Mouse (Mus musculus): ENCODE results near the gene Zfp575. TPM values are rescaled to one million over a fixed set of nuclear protein-coding genes. Genes with fewer than 3 reads are reported as not detected.

Zfp575 gene
- polyA plus RNA-seq, 1 experiment from 2014 or later, result 8.4 TPM

DNA sequence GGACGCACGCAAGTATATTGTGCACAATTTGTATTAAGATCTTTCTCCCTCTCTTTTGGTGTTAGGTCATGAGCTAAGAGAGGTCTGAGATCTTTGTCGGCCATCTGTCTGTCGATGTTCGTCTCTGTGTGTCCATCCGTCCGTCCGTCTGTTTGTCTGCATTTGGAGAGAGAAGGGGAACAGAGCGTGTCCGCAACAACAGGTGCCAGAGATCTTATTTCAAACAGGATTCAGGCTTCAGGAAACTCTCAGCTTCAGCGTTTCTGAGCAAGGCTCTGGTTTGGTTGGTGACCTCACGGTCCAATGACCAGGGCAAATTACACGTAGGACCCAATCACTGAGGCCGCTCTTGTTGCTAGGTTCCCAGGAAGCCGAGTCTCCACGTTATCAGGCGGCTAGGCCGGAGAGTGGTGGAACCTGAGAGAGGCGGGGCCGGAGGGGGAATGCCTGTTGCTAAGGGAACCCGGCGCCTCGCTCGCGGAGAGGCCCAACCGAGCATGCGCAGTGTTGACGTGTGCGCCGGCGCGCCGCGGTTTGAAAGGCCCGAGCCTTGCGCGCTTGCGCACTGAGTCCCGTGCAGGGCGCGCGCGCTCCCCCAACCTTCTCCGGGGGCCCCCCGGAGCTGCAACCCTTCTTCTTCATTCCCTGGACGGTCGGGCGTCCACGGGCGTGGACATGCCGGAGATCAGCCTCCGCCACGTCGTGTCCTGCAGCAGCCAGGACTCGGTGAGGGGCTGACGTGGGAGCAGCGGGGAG is 40.6 kb downstream of the Zfp575 start:
- ATAC-seq (ENCODE audit: low read depth), result peak; percentile 97
- Histone ChIP-seq H3K9me3 (no peaks in the 10 kb centered on the region), H3K4me2 (peak overlapping the region; percentile 69), H3K36me3 (peaks cover 31% of the 10 kb centered on the region), H3K4me3 (peak overlapping the region; percentile 84), H3K9ac (peak overlapping the region; percentile 89), H3K27ac (replicated peaks) (peak overlapping the region; percentile 64), H3K27me3 (no peaks in the 10 kb centered on the region), H3K4me1 (replicated peaks) (peaks cover 15% of the 10 kb centered on the region)
- 1% methylated on average over 57 of the region's 57 CpGs for WGBS

DNA sequence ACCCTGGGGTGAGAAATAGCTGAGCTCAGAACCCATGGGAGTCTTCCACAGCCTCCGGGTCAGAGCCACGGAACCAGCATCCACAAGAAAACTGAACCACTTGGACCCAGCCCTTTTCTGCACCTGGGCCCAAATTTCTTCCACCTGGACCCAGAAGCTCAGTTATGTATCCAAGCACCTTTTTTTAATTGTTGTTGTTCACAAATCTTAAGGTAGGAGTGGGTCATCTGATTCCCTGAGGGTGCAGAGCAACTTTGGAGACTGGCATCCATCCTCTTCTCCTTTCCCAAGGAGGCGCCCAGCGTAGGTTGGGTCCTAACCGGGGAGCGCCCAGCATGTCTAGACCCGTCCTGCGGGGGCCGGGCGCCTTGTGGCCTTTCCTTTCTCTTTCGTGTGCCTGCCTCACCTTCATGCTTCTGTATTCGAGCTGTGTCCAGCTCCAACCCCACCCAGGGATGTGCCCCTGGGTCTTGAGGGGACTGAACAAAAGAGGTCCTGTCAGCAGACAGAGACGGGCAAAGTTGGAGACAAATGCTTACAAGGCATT is 41.3 kb downstream of the Zfp575 start, which contains the start of the genes Pinlyp and Xrcc1:
Gene Pinlyp, minus strand, starts transcription at position 51 of the 547 bp plus-strand sequence.
Gene Xrcc1, plus strand, starts transcription at position 222 of the 547 bp plus-strand sequence.
- Histone ChIP-seq H3K4me3 (peak within 1 kb of the TSS; percentile 84), H3K9me3 (no peaks in the 10 kb centered on the region), H3K4me2 (peak within 1 kb of the TSS; percentile 69), H3K4me1 (replicated peaks) (peaks cover 15% of the 10 kb centered on the region), H3K36me3 (peaks cover 26% of the 10 kb centered on the region), H3K9ac (peak within 1 kb of the TSS; percentile 89), H3K27me3 (no peaks in the 10 kb centered on the region), H3K27ac (replicated peaks) (peak within 1 kb of the TSS; percentile 64)
- peak; percentile 19 for ATAC-seq (ENCODE audit: low read depth)
- 42% methylated on average over 13 of the region's 13 CpGs for WGBS

- H3K4me1 ChIP-seq (replicated peaks), result peaks cover 15% of the 10 kb centered on the region
- 80% methylated on average over 2 of the region's 2 CpGs for WGBS
- peaks cover 11% of the 10 kb centered on the region; the same call in 1 of the 2 replicates for H3K36me3 ChIP-seq
- H3K4me2 ChIP-seq, result no peak overlapping the region
- no peaks in the 10 kb centered on the region for H3K27me3 ChIP-seq
- H3K27ac ChIP-seq (replicated peaks), result no peak overlapping the region
- H3K9ac ChIP-seq, result no peak overlapping the region
- H3K9me3 ChIP-seq, result no peaks in the 10 kb centered on the region
- H3K4me3 ChIP-seq, result no peak overlapping the region
- ATAC-seq (ENCODE audit: low read depth), result no peak
Observed at GRCm38 (mm10) chr7:24544506-24544905, 42.9 kb downstream of the Zfp575 start.

DNA sequence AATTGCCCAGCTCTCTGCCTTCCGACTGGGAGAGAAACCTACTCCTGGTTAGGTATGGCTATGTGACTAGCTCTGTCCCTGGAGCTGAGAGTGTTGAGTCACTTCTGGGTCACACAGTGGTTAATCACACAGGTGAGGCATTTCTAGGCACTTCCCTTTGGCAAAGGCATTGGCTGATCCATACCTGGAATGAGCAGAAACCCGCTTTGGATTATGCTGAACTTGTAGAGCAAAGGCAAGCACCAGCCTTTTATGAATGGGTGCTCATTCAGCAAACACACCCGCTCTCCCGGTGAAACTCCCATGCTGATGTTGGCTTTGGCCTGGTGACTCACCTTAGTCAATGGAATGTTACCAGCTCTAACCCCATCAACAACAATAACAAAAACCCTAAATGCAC is 47.8 kb downstream of the Zfp575 start:
- Histone ChIP-seq H3K36me3 (peaks cover 22% of the 10 kb centered on the region), H3K4me2 (no peak overlapping the region), H3K27me3 (no peaks in the 10 kb centered on the region), H3K4me1 (replicated peaks) (peaks cover 8% of the 10 kb centered on the region), H3K27ac (replicated peaks) (no peak overlapping the region), H3K9me3 (no peaks in the 10 kb centered on the region), H3K9ac (no peak overlapping the region), H3K4me3 (no peak overlapping the region)
- ATAC-seq (ENCODE audit: low read depth), result no peak
- 96% methylated on average over 4 of the region's 4 CpGs for WGBS

DNA sequence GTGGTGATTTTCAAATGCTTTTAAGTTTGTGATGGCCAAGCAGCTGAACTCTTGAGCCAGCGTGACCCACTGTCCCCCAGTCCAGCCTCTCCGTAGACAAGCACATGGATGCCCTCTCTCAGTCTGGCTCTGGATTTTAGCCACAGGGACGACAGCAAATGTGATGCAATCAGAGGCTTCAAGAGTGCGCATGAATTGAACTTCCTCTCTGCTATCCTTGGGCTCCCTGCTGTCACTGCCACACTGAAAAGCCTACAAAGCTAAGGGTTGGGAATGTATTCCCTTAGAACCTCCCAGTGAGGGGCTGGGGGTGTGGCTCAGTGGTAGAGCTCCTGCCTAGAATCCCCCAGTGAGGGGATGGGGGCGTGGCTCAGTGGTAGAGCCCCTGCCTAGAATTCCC is 48.7 kb downstream of the Zfp575 start:
- H3K4me3 ChIP-seq, result no peak overlapping the region
- whole genome bisulfite sequencing, result 72% methylated on average over 5 of the region's 5 CpGs
- 0 out of 2 replicates have a peak, but pooled peaks cover 2% of the 10 kb centered on the region for H3K27me3 ChIP-seq
- H3K4me1 ChIP-seq (replicated peaks), result peaks cover 18% of the 10 kb centered on the region
- H3K4me2 ChIP-seq, result no peak overlapping the region
- H3K36me3 ChIP-seq, result peaks cover 32% of the 10 kb centered on the region
- no peak overlapping the region for H3K27ac ChIP-seq (replicated peaks)
- H3K9me3 ChIP-seq, result no peaks in the 10 kb centered on the region
- H3K9ac ChIP-seq, result no peak overlapping the region
- ATAC-seq (ENCODE audit: low read depth), result no peak

GRCm38 (mm10) chr7:24538154-24538553 is 49.3 kb downstream of the Zfp575 start:
- H3K27me3 ChIP-seq, result peaks cover 6% of the 10 kb centered on the region
- no peak overlapping the region for H3K4me2 ChIP-seq
- no peaks in the 10 kb centered on the region for H3K9me3 ChIP-seq
- H3K9ac ChIP-seq, result no peak overlapping the region
- peaks cover 38% of the 10 kb centered on the region for H3K36me3 ChIP-seq
- WGBS, result 46% methylated on average over 5 of the region's 5 CpGs
- H3K27ac ChIP-seq (replicated peaks), result 0 out of 2 replicates have a peak overlapping the region, but pooled peaks have one; percentile 23
- no peak overlapping the region for H3K4me3 ChIP-seq
- H3K4me1 ChIP-seq (replicated peaks), result peaks cover 24% of the 10 kb centered on the region
- ATAC-seq (ENCODE audit: low read depth), result no peak

DNA sequence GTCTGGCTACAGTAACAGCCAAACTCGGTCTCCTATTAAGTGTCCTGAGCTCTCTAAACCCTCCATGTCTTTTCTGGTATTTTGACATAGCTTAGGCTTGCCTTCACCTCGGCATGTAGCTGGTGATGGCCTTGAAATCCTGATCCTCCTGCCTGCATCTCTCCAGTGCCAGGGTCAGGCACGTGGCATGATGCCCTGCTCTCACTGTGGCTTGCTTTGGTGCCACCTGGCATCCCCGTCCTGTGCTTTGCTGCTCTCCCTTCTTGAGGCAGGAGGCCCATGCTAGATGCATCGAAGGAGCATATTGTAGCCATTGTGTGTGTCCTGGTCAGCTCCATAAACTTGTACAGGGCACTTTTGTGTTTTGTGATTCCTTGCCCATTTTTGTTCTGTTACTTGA is 49.9 kb downstream of the Zfp575 start:
- H3K9ac ChIP-seq, result no peak overlapping the region
- H3K4me1 ChIP-seq (replicated peaks), result peaks cover 29% of the 10 kb centered on the region
- ATAC-seq (ENCODE audit: low read depth), result no peak
- H3K4me3 ChIP-seq, result no peak overlapping the region
- H3K27me3 ChIP-seq, result peaks cover 9% of the 10 kb centered on the region
- H3K9me3 ChIP-seq, result no peaks in the 10 kb centered on the region
- no peak overlapping the region for H3K4me2 ChIP-seq
- peak overlapping the region; percentile 23; the same call in 1 of the 2 replicates for H3K27ac ChIP-seq (replicated peaks)
- H3K36me3 ChIP-seq, result peaks cover 41% of the 10 kb centered on the region
- WGBS, result 81% methylated on average over 5 of the region's 5 CpGs

DNA sequence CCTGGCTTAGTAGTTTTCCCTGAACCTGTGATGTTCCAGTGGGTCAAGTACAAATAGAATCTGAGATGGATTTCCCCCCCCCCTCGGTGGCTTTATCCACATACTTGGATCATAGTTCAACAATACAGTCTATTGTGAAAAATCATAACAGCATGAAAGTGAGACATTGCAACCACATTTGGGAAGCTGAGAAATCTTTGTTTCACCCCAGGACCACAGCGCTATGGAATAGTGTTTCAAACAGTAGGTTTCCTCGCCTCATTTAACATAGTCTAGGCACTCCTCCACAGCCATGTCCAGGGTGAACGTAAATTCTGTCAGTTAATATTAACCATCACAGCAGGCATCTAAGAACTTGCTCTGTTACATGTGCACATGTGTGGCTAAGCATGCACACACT is 50.4 kb downstream of the Zfp575 start:
- Histone ChIP-seq H3K27ac (replicated peaks) (peak overlapping the region; percentile 23; the same call in 1 of the 2 replicates), H3K9ac (no peak overlapping the region), H3K9me3 (no peaks in the 10 kb centered on the region), H3K4me2 (no peak overlapping the region), H3K36me3 (peaks cover 44% of the 10 kb centered on the region), H3K4me3 (no peak overlapping the region), H3K4me1 (replicated peaks) (peaks cover 34% of the 10 kb centered on the region), H3K27me3 (peaks cover 9% of the 10 kb centered on the region)
- no peak for ATAC-seq (ENCODE audit: low read depth)
- WGBS, result 64% methylated on average over 4 of the region's 4 CpGs

GRCm38 (mm10) chr7:24534301-24534700 is 53.1 kb downstream of the Zfp575 start:
- Histone ChIP-seq H3K27ac (replicated peaks) (no peak overlapping the region), H3K9ac (peak overlapping the region; percentile 62), H3K9me3 (no peaks in the 10 kb centered on the region), H3K4me2 (peak overlapping the region; percentile 40), H3K4me3 (peak overlapping the region; percentile 22), H3K4me1 (replicated peaks) (peaks cover 47% of the 10 kb centered on the region), H3K27me3 (peaks cover 9% of the 10 kb centered on the region), H3K36me3 (peaks cover 44% of the 10 kb centered on the region)
- no peak for ATAC-seq (ENCODE audit: low read depth)
- WGBS, result 29% methylated on average over 19 of the region's 19 CpGs

Other genes with a start within 250 kb of the Zfp575 start
- gene Lypd5, start 238.4 kb downstream of the Zfp575 start, polyA plus RNA-seq (2015; fragmentation: Nextera tagmentation; extraction: Ambion mirVana), result not detected in 2 replicates
- 2.1 and 2.2 TPM in 2 replicates for gene Kcnn4, start 217.4 kb downstream of the Zfp575 start, polyA plus RNA-seq (2015; fragmentation: Nextera tagmentation; extraction: Ambion mirVana)
- gene Smg9, start 188.0 kb downstream of the Zfp575 start, polyA plus RNA-seq (2015; fragmentation: Nextera tagmentation; extraction: Ambion mirVana), result 36.2 and 37.7 TPM in 2 replicates
- not detected in 2 replicates for gene Irgc1, start 135.3 kb downstream of the Zfp575 start, polyA plus RNA-seq (2015; fragmentation: Nextera tagmentation; extraction: Ambion mirVana)
- 1.3 and 2.2 TPM in 2 replicates for gene Plaur, start 125.2 kb downstream of the Zfp575 start, polyA plus RNA-seq (2015; fragmentation: Nextera tagmentation; extraction: Ambion mirVana)
- gene Cadm4, start 105.6 kb downstream of the Zfp575 start, polyA plus RNA-seq (2015; fragmentation: Nextera tagmentation; extraction: Ambion mirVana), result 56.3 and 71.3 TPM in 2 replicates
- gene Zfp428, start 80.6 kb downstream of the Zfp575 start, polyA plus RNA-seq (2015; fragmentation: Nextera tagmentation; extraction: Ambion mirVana), result 243 and 251 TPM in 2 replicates
- gene AC161166.1, start 75.2 kb downstream of the Zfp575 start, polyA plus RNA-seq (2015; fragmentation: Nextera tagmentation; extraction: Ambion mirVana), result 1.1 and 1.5 TPM in 2 replicates
- 20.9 and 21.2 TPM in 2 replicates for gene Irgq, start 57.0 kb downstream of the Zfp575 start, polyA plus RNA-seq (2015; fragmentation: Nextera tagmentation; extraction: Ambion mirVana)
- gene Pinlyp, start 41.5 kb downstream of the Zfp575 start, polyA plus RNA-seq (2015; fragmentation: Nextera tagmentation; extraction: Ambion mirVana), result not detected in 2 replicates
- gene Xrcc1, start 41.4 kb downstream of the Zfp575 start, polyA plus RNA-seq (2015; fragmentation: Nextera tagmentation; extraction: Ambion mirVana), result 66.3 and 79.2 TPM in 2 replicates
- 18.1 and 21.9 TPM in 2 replicates for gene Ethe1, start 98 bp downstream of the Zfp575 start, polyA plus RNA-seq (2015; fragmentation: Nextera tagmentation; extraction: Ambion mirVana)
- not detected in 2 replicates for gene Phldb3, start 23.1 kb upstream of the Zfp575 start, polyA plus RNA-seq (2015; fragmentation: Nextera tagmentation; extraction: Ambion mirVana)
- 0.22 and 0.23 TPM in 2 replicates for gene Lypd3, start 48.9 kb upstream of the Zfp575 start, polyA plus RNA-seq (2015; fragmentation: Nextera tagmentation; extraction: Ambion mirVana)
- gene Tex101, start 89.0 kb upstream of the Zfp575 start, polyA plus RNA-seq (2015; fragmentation: Nextera tagmentation; extraction: Ambion mirVana), result not detected in 2 replicates
- not detected in 2 replicates for gene BC049730, start 121.6 kb upstream of the Zfp575 start, polyA plus RNA-seq (2015; fragmentation: Nextera tagmentation; extraction: Ambion mirVana)
- not detected in 2 replicates for gene Gm4763, start 139.3 kb upstream of the Zfp575 start, polyA plus RNA-seq (2015; fragmentation: Nextera tagmentation; extraction: Ambion mirVana)
- gene Cd177, start 172.7 kb upstream of the Zfp575 start, polyA plus RNA-seq (2015; fragmentation: Nextera tagmentation; extraction: Ambion mirVana), result 0.21 and 0.33 TPM in 2 replicates
- 0.52 TPM in 1 of 2 replicates, not detected in the other for gene Ceacam10, start 189.6 kb upstream of the Zfp575 start, polyA plus RNA-seq (2015; fragmentation: Nextera tagmentation; extraction: Ambion mirVana)

All from neural tube, embryonic 13.5 days (tissue).